Mouse (Mus musculus) midbrain, embryonic 12.5 days (tissue): Measurements from ENCODE around the gene Iqcf3. TPM values are rescaled to one million over a fixed set of nuclear protein-coding genes. Genes with fewer than 3 reads are reported as not detected.
"Not testable (repeated sequence)": the region's sequence is repeated elsewhere in the genome, so short reads cannot be mapped to it uniquely, and the experiment has no call there.

Source experiments
- ATAC-seq: fragments of 200-750 bp; cut with Nextera tagmentation; 2 replicates; pipeline ENCODE4 v1.8.0; 2017; ENCODE audit warnings: low read depth, moderate TSS enrichment, moderate library complexity; ENCODE audit not compliant: low FRiP score
- H3K27ac ChIP-seq: fragments of 300-500 bp; sonication (generic); replicated peaks from 2 replicates; pipeline ENCODE4 v1.5.1; 2016; ENCODE audit warnings: mild to moderate bottlenecking
- H3K27me3 ChIP-seq: fragments of 300-500 bp; sonication (generic); 2 replicates; pipeline ENCODE4 v1.6.1; 2016; ENCODE audit warnings: mild to moderate bottlenecking
- H3K36me3 ChIP-seq: fragments of 300-500 bp; sonication (generic); 2 replicates; pipeline ENCODE4 v1.6.1; 2016
- H3K4me1 ChIP-seq: fragments of 300-500 bp; sonication (generic); 2 replicates; pipeline ENCODE4 v1.6.1; 2016
- H3K4me2 ChIP-seq: fragments of 300-500 bp; sonication (generic); replicated peaks from 2 replicates; pipeline ENCODE4 v1.6.1; 2016; ENCODE audit warnings: mild to moderate bottlenecking, moderate library complexity
- H3K4me3 ChIP-seq: fragments of 300-500 bp; sonication (generic); 2 replicates; pipeline ENCODE4 v1.5.1; 2016; ENCODE audit warnings: mild to moderate bottlenecking
- H3K9ac ChIP-seq: fragments of 300-500 bp; sonication (generic); replicated peaks from 2 replicates; pipeline ENCODE4 v1.6.1; 2016; ENCODE audit warnings: mild to moderate bottlenecking, moderate library complexity
- H3K9me3 ChIP-seq: fragments of 300-500 bp; sonication (generic); 2 replicates; pipeline ENCODE4 v1.6.1; 2016; ENCODE audit warnings: mild to moderate bottlenecking
- WGBS: fragments of 180-500 bp; shearing (Covaris S2); methylation state at CpG from one replicate; pipeline ENCODE4 v1.1.7; 2016; 5-methylcytosine and 5-hydroxymethylcytosine counted together
- polyA plus RNA-seq: library from polyadenylated mRNA; unstranded; fragments of >200 nt; fragmentation: Nextera tagmentation; extraction: Ambion mirVana; gene quantifications from 2 replicates; pipeline ENCODE4 v1.2.1, GENCODE M21; 2016

Gene Iqcf3
- not detected in 2 replicates for polyA plus RNA-seq

DNA sequence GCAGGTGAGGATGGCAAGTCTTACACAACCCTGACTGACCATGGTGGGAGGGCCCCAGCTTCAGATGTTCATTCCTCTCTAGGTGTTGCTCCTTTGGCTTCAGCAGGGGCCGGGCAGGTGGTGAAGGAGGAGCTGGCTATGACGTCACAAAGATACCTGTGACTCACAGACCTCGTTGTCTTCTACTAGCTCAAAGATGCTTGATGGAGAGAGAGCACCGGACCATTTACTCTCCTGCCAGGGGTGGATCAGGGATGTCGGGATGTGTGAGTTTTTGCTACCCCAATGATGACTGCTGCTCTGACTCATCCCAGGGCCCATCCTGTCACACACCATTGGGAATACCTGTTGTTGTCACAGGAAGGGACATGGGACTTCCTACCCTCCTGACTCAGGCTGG lies at the start of gene Iqcf3:
Gene Iqcf3, minus strand, starts transcription at position 101 of the 400 bp plus-strand sequence.
- Histone ChIP-seq H3K9ac (no peak within 1 kb of the TSS), H3K4me2 (no peak within 1 kb of the TSS), H3K36me3 (no peaks in the 10 kb centered on the region), H3K4me1 (no peaks in the 10 kb centered on the region), H3K9me3 (no peaks in the 10 kb centered on the region), H3K27me3 (no peaks in the 10 kb centered on the region), H3K27ac (no peak within 1 kb of the TSS), H3K4me3 (no peak within 1 kb of the TSS)
- no peak for ATAC-seq
- 91% methylated on average over 5 of the region's 5 CpGs for WGBS

DNA sequence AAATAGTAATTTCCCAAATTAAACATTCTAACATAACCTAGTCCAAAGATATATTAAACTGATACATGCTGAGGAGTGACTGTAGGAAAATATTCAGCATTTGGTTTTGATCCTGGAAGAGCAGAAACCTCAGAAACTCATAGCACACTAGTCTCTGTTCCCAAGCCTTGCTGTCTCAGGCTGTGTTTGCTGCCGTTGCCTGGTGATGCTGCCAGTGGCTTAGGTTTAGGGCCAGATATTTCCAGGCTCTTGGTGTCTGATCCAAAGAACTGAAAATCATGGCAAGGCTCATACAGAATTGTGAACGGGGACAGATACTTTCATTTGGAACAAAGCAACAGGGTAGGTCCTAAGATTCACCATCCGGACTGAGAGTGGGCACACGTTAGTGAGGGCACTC lies 49.3 kb upstream of the Iqcf3 start:
- no peak overlapping the region for H3K9ac ChIP-seq
- no peak overlapping the region for H3K27ac ChIP-seq
- H3K4me2 ChIP-seq: no peak overlapping the region
- no peak for ATAC-seq
- no peaks in the 10 kb centered on the region for H3K4me1 ChIP-seq
- no peaks in the 10 kb centered on the region for H3K36me3 ChIP-seq
- 85% methylated on average over 4 of the region's 4 CpGs for WGBS
- H3K4me3 ChIP-seq: no peak overlapping the region
- no peaks in the 10 kb centered on the region for H3K9me3 ChIP-seq
- H3K27me3 ChIP-seq: no peaks in the 10 kb centered on the region

DNA sequence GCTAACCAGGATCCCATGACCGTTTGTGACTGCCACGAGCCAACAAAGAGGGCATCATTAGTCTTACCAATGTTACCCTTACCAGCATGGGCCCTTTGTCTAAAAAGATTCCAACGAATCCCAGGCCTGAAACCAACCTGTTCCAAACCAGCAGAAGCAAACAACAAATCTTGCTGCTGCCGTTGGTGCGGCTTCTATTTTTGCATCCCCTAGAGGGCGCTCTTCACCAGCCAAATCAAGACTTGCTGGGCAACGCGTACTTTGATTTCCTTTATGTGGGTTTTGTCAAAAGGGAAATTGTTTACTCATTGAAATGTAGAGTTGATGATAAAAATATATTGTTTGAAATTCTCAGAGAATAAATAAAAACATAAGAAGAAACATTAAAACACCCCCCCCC lies 39.1 kb upstream of the Iqcf3 start:
- H3K4me1 ChIP-seq: no peaks in the 10 kb centered on the region
- 29% methylated on average over 8 of the region's 8 CpGs for WGBS
- H3K4me3 ChIP-seq: no peak overlapping the region
- H3K27ac ChIP-seq: no peak overlapping the region
- H3K4me2 ChIP-seq: no peak overlapping the region
- no peaks in the 10 kb centered on the region for H3K9me3 ChIP-seq
- H3K27me3 ChIP-seq: no peaks in the 10 kb centered on the region
- no peak for ATAC-seq
- H3K9ac ChIP-seq: no peak overlapping the region
- no peaks in the 10 kb centered on the region for H3K36me3 ChIP-seq

DNA sequence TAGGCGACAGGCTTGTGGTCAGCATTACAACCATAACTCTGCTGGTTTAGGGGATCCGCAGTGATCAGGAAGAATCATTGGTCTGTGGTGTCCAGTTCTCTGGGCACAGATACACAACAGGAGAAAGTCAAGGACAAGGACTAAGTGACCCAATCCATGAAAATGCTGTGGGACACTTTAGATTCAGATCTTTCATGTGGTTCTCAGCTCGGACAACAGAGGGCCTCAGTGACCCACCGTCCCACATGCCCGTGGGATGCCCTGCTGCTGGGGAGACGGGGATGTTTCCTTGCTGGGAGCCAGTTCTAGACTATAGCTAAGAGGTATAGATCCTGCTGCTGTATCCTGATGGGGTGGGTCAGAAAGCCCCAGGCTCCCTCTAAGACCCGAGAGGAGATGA lies 37.0 kb upstream of the Iqcf3 start:
- no peak for ATAC-seq
- Histone ChIP-seq H3K9me3 (no peaks in the 10 kb centered on the region), H3K4me2 (no peak overlapping the region)

DNA sequence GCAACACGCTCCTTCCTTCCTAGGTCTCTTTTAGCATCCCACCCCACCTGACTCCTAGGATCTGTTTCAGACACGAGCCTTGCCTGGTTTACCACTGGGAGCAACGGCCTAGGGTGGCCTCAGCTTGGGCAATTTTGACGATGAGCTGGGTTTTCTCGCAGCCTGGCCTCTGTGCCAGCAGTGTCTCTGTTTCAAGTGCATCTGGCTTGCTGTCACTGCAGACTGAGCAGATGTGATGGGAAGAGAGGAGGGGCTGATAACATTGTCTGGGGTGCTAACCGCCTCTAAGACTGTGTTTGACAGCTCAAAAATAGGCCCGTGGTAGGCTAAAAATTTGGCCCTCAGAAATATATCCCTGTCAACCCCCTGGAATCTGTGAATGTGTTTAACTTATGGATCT lies 34.4 kb upstream of the Iqcf3 start:
- no peak for ATAC-seq
- WGBS: 76% methylated on average over 7 of the region's 7 CpGs
- Histone ChIP-seq H3K27me3 (no peaks in the 10 kb centered on the region), H3K4me1 (no peaks in the 10 kb centered on the region), H3K36me3 (no peaks in the 10 kb centered on the region), H3K9ac (no peak overlapping the region), H3K4me3 (no peak overlapping the region), H3K4me2 (no peak overlapping the region), H3K27ac (no peak overlapping the region), H3K9me3 (no peaks in the 10 kb centered on the region)

More for the DNA sequence above, 37.0 kb upstream of the Iqcf3 start:
- Histone ChIP-seq H3K27ac (no peak overlapping the region), H3K4me3 (no peak overlapping the region), H3K36me3 (no peaks in the 10 kb centered on the region), H3K27me3 (no peaks in the 10 kb centered on the region), H3K4me1 (no peaks in the 10 kb centered on the region), H3K9ac (no peak overlapping the region)
- WGBS: 43% methylated on average over 7 of the region's 7 CpGs

DNA sequence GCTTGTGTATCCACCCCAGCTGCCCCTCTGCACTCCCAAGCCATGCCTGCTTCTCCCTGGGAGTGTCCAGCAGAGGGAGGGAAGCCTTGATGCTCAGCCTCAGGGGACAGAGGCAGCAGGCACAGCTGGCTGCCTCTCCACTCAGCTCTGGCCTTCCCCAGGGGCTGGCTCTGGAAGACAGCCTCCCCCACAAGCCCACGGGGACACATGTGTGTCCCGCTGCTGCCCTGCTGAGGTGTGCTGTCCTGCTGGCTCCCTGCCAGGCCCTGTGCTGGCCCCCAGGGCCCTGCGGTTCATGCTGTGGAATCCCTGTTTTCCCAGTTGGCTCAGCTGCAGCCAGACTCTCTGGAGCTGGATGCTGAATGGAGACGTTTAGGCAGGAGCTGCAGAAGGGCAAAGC lies 34.0 kb upstream of the Iqcf3 start:
- not testable (repeated sequence) for H3K4me1 ChIP-seq, H3K36me3 ChIP-seq, ATAC-seq, H3K27ac ChIP-seq, H3K9ac ChIP-seq, H3K9me3 ChIP-seq, H3K4me3 ChIP-seq, H3K27me3 ChIP-seq, H3K4me2 ChIP-seq
- 24% methylated on average over 4 of the region's 4 CpGs for WGBS

DNA sequence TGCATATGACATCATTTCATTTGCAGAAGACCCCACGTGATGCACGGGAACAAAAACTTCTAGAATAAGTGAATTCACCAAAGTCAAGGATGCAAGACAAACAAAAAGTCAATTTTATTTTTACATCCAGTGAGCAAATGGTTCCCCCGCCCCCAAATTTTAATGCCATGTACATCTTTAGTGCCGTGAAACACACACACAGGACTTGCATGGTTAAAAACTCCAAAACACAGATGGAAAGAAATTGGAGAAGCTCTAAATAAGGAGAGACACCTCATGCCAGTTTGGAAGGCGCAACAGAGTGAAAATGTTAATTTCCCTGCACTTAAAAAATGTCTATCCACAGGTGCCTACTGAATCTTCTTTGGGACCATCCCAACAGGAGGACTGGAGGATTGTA lies 30.7 kb upstream of the Iqcf3 start:
- WGBS: 90% methylated on average over 5 of the region's 5 CpGs
- Histone ChIP-seq H3K4me2 (no peak overlapping the region), H3K9me3 (no peaks in the 10 kb centered on the region), H3K36me3 (no peaks in the 10 kb centered on the region), H3K4me1 (no peaks in the 10 kb centered on the region), H3K4me3 (no peak overlapping the region), H3K9ac (no peak overlapping the region), H3K27me3 (no peaks in the 10 kb centered on the region), H3K27ac (no peak overlapping the region)
- ATAC-seq: no peak

DNA sequence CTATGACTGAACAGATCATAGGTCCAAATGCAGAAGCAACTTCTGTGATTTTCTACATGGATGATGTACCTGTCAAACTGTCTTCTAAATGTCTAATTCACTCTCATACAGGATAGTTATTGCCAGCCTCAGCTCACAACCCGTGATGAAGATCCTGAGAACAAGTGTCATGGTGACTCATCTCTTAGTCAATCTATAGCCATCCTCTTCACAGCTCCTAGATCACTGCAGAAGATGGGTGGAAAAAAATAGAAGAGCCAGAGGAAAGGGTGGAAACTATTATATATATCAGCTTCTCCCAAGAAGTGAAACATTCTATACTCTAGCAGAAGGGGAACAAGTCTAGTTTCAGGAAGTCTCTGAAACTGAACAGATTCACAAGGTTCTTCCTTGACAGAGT lies 21.1 kb upstream of the Iqcf3 start:
- no peaks in the 10 kb centered on the region for H3K36me3 ChIP-seq
- H3K4me1 ChIP-seq: no peaks in the 10 kb centered on the region
- no peaks in the 10 kb centered on the region for H3K27me3 ChIP-seq
- 69% methylated on average over 1 of the region's 1 CpGs for WGBS
- ATAC-seq: no peak
- no peak overlapping the region for H3K4me3 ChIP-seq
- H3K9me3 ChIP-seq: 0 out of 2 replicates have a peak, but pooled peaks cover 3% of the 10 kb centered on the region
- H3K27ac ChIP-seq: no peak overlapping the region
- no peak overlapping the region for H3K9ac ChIP-seq
- no peak overlapping the region for H3K4me2 ChIP-seq

DNA sequence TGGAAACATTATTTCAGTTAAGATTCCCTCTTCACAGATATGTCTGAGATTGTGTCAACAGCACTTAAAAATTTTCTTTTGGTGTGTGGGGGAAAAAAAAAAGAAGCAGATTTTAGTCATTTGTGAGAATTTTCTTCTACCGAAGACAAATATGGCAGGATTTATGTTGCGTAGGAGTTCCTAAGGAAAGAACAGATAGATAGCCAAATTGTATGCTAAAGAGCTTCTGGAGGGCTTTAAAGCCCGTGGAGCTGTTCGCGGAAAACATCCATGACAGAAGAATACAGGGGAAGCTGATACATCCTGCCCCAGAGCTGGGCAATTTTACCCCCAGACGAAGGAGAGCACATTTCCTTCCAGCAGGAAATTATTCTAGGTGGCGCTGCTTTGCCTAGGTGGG lies 18.6 kb upstream of the Iqcf3 start:
- no peak overlapping the region for H3K27ac ChIP-seq
- WGBS: 82% methylated on average over 7 of the region's 7 CpGs

DNA sequence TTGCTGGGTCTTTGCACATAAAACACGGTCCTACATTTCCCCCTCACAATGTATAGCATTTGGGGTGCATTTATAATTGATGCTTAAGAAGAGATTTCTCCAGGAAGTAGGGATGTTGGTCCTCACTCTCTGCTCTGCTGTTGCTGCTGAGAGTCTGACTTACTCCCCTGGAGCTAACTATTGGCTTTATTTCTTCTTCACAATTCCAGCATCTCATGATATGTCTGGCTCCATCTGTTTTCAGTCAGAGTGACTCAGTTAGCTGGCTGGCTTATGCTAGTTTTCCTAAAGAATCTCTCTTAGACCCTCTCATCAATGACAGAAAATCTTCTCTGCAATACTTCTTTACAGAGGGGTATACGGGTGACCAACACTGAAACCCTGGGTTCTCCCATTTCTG lies 14.7 kb upstream of the Iqcf3 start:
- Histone ChIP-seq H3K9me3 (0 out of 2 replicates have a peak, but pooled peaks cover 3% of the 10 kb centered on the region), H3K4me2 (no peak overlapping the region), H3K27me3 (no peaks in the 10 kb centered on the region), H3K27ac (no peak overlapping the region), H3K4me3 (no peak overlapping the region), H3K36me3 (no peaks in the 10 kb centered on the region), H3K4me1 (no peaks in the 10 kb centered on the region), H3K9ac (no peak overlapping the region)
- WGBS: 81% methylated on average over 2 of the region's 2 CpGs
- no peak for ATAC-seq

More for the DNA sequence above, 18.6 kb upstream of the Iqcf3 start:
- Histone ChIP-seq H3K36me3 (no peaks in the 10 kb centered on the region), H3K4me3 (no peak overlapping the region), H3K4me1 (no peaks in the 10 kb centered on the region), H3K27me3 (no peaks in the 10 kb centered on the region), H3K9ac (no peak overlapping the region), H3K9me3 (0 out of 2 replicates have a peak, but pooled peaks cover 3% of the 10 kb centered on the region), H3K4me2 (no peak overlapping the region)
- no peak for ATAC-seq

DNA sequence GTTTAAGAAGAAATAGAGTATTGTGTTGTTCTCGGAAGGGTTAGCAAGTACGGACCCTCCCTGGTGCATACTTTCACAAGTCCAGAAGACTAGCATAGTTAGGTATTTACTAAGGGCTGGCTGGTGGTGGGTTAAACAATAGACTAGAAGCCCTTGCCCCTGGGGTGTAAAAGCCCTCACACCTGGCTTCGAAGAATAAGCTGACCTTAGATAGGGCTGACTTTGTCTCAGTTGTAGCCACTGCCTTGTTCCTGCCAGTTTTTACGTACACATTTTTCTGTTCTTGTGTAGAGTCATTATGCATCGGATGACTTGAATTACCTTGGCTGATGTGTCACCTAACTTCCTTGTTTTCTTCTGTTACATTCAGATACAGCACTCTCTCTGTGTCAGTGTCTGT lies 11.9 kb upstream of the Iqcf3 start:
- Histone ChIP-seq H3K27me3 (no peaks in the 10 kb centered on the region), H3K36me3 (no peaks in the 10 kb centered on the region), H3K9ac (no peak overlapping the region), H3K9me3 (no peaks in the 10 kb centered on the region), H3K4me2 (no peak overlapping the region), H3K27ac (no peak overlapping the region), H3K4me3 (no peak overlapping the region), H3K4me1 (no peaks in the 10 kb centered on the region)
- 91% methylated on average over 5 of the region's 5 CpGs for WGBS
- no peak for ATAC-seq

DNA sequence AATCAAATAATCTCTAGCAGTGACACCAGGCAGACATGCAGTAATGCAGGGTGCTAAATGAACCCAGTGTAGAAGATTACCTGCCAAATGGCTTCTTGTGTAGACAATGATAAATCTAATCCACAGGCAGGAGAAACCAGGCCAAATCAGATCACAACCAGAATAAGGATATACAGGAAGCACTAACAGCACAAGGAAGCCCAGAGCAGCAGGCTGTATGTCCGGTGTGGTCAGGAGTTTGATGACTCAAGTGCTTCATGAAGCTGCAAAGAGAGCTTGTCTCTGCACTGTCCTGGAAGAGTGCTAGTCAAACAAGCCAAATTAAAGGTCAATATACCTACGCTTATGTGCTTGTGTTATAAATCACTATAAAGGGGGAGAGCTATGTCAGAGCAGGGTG lies 10.8 kb upstream of the Iqcf3 start:
- ATAC-seq: no peak
- Histone ChIP-seq H3K36me3 (no peaks in the 10 kb centered on the region), H3K4me3 (no peak overlapping the region), H3K4me1 (no peaks in the 10 kb centered on the region), H3K9ac (no peak overlapping the region), H3K27me3 (no peaks in the 10 kb centered on the region), H3K27ac (no peak overlapping the region), H3K9me3 (no peaks in the 10 kb centered on the region), H3K4me2 (no peak overlapping the region)
- WGBS: 90% methylated on average over 2 of the region's 2 CpGs

DNA sequence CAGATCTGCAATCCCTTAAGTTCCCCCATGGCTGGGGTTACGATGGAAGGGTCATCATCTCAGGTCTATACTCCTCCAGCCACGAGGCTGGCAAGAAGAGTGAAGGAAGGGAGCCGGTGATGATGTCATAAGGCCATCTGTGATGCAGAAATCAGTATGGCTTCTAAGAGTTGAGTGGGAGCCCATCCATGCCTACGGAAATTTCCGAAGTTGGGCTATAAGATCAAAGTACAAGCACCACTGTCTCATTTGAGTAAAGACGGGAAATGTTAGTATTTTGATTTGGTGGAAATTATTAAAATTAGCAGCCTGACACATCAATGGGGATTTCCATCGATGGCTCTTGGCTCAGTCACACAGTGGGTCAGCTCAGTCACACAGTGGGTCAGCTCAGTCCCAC lies 9.5 kb upstream of the Iqcf3 start, which contains the start of gene Iqcf4:
Gene Iqcf4, minus strand, starts transcription at position 101 of the 400 bp plus-strand sequence.
- ATAC-seq: no peak
- Histone ChIP-seq H3K4me3 (no peak within 1 kb of the TSS), H3K4me1 (no peaks in the 10 kb centered on the region), H3K9ac (no peak within 1 kb of the TSS), H3K4me2 (no peak within 1 kb of the TSS), H3K27ac (no peak within 1 kb of the TSS), H3K9me3 (no peaks in the 10 kb centered on the region), H3K27me3 (no peaks in the 10 kb centered on the region), H3K36me3 (no peaks in the 10 kb centered on the region)
- WGBS: 89% methylated on average over 7 of the region's 7 CpGs
